Mouse (Mus musculus) 3134 (cell line): ENCODE measurements around the gene Syngr4.

Experiments used
- DNase-seq: peaks from one replicate; pipeline ENCODE4 v3.0.0-alpha.2; 2011; ENCODE audit warnings: low spot score; ENCODE audit not compliant: insufficient read length; ENCODE audit errors: extremely low read depth

Syngr4 gene

DNA sequence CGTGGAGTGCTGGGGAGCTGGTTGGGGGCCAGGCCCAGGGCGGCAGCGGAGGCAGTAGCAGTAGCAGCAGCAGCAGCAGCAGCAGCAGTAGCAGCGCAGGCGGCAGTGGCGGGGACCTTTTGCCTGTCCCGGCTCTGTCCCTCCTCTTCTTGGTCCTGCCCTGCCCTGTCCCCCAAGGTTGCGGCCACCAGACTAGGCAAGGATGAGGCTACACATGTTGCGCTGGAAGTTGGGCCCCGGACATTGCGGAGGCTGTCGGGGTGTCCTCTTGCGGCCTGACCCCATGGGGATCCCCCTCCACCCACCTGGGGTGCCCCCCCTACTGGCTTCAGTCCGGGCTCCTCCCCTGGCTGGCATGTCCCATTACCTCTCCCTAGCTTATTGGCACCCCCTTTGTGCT lies 26.7 kb downstream of the Syngr4 start:
- DNase-seq: no peak

DNA sequence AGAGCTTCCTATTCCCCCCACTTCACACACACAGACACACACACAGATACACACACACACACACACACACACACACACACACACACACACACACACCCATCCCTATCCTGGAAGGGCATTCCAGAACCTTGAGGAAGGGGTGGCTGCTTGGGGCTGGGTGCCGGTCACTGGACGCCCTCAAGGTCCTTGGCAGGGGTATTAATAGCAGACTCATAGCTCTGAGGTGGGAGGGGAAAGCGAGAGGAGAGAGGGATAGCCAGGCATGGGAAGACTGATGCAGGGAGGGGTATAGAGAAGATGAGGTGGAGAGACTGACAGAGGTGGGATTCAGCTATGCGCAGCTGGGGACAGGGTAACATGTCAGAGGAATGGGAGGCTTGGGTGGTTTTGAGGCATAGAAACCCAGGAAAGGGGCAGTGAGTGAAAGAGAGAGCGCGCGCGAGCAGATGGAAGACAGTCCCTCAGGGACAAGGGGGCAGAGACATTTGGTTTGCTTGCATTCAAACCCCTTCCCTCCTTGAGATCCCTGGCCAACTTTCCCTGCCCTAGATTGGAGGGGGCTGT lies 27.3 kb downstream of the Syngr4 start:
- no peak for DNase-seq

DNA sequence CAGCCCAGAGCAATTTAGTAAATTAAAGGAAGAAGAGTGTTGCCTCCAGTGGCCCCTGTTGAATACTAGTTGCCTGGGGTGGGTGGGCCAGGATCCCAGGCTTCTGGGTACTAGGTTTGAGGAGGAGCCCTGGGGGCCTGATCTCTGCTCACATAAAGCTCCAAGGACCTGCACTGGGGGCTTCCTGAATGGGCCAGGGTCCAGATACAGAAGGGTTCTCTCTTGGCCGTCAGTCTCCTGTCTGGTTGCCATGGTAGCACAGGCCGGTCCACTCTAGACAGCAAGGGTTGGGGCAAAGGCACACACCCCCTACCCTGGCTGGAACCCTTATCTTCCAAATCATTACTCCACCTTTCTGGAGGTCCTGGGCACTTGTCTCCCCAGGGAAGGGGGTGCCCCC lies 28.6 kb downstream of the Syngr4 start:
- no peak for DNase-seq

DNA sequence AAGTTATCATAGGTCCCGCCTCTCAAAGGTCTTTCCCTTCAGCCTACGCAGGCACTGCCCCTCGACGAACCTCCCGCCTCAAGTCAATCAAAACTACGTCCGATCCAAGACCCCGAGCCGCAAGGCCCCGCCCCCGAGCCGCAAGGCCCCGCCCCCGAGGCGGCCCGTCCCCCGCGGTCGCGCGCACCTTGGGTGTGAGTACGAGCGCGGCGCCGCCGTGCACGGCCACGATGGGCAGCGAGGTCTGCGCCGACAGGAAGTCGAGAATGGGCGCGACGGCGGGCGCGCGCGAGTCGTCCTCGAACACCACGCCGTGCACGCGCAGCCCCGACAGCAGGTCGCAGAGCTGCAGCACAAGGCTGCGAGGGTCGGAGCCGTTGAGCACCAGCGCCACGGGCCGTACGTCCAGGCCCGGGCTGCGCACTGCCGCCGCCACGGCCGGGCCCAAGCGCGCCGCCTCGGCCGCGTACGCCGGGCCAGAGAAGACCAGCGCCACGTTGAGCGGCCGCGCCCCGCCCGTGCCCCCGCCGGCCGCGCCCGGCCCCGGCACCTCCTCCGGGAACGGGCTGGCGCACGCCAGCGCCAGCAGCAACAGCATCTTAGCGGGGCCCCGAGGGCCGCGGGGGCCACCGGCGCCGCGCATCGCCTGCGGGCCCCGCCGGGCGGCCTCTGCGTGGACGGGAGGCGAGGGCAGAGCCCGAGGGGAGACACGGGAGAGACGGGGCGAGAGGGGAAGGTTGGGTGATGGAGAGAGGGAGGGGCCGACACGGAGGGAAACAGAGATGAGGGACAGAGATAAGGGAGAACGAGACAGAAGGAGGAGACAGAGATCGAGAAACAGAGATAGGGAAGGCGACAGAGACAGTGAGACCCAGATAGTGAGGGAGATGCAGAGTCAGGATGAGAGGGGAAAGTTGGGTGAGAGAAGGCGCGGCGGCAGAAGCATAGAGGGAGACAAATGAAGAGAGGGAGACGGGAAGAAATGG lies 30.3 kb downstream of the Syngr4 start:
- DNase-seq: peak; percentile 94

DNA sequence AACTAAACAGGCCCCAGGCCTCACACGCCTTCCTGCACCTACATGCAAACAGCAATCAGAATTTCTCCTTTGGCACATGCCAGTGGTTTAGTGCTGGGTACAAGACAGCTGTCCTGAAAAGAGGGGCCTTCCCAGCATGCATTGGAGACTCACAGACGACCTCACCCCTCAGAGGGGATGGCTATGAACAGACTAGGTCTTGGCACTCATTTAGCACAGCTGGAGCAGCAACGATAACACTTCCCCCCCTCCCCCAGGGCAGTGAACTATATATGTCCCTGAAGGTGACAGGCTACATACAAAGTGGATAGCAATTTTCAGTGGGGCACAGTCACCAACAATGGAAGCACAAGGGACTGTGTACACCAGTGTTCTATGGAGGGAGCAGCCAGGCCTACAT lies 32.1 kb downstream of the Syngr4 start:
- no peak for DNase-seq

DNA sequence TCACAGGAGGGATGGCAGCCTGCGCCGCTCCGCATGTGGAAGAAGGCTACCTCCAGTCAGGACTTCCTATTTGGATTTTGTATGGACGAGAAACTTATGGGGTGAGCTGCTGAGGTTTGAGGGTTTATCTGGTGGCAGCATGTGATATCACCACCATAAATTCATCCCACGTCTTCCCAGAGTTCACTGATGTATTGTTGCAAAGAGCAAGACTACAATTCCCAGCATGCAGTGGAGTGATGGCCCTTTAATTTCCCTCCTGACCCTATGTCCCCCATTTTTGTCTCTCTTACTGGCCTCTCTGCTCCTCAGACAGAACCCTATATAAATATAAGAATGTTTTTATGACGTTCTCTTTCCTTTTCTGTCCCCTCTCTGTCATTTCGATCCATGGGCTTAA lies 33.7 kb downstream of the Syngr4 start:
- no peak for DNase-seq

DNA sequence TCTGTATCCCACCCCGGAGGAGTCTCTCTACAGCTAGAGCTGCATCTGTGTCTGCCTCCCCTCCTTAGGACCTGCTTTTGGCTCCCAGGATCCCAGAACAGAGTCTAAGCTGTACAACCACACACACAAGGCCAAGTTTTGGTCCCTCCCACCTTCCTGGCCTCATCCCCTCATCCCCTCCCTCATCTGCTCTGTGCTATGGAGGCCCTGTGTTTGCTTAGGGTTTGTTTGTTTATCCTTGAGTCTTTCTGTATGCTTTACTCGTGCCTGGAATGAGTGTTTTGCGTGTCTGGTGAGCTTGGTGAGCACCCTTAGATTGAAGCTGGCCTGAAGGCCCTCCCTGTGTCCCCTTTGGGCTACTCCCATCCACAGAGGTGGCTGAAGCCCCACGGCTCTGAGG lies 37.5 kb downstream of the Syngr4 start:
- no peak for DNase-seq

DNA sequence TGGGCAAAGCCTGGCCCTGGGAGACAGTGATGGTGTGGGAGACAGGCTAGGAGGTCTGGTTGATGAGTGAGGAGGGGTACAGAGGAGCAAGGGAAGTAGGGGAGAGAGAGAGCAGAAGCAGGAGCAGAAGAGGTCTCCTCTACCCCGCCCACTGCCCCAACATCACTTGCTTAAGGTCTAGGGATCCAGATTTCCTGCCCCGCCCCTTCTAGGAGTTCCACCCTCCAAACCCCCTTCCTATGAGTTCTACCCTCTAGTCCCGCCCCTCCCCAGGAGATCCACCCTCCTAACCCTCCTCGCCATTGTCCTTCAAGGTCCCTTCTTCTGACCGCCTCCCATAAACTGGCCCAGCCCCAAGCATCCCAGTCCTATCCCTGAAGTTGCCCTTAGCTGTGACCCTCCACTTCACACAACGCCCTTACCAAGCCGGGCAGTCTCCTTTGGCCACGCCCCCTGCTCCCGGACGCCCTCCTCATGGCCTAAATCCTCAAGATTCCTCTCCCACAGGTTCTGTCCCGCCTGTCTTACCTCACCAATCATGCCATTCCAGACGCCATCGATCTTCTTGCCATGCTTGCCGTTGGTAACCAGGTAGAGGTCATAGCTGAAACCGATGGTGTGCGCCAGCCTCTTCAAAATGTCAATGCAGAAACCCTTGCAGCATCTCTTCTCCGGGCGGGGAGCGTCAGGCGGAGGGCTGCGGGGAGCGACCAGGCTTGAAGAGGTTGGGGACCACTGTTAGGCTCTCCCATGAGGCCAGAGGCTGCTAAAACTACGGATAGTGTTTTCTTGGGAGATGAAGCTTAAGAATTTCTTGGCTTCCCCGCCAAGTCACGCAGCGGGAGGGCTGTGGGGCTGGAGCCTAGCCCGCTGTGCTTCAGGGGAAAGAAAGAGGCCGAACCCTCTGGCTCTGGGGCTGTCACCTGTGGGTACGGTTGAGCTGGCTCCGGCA lies 39.3 kb downstream of the Syngr4 start:
- no peak for DNase-seq

DNA sequence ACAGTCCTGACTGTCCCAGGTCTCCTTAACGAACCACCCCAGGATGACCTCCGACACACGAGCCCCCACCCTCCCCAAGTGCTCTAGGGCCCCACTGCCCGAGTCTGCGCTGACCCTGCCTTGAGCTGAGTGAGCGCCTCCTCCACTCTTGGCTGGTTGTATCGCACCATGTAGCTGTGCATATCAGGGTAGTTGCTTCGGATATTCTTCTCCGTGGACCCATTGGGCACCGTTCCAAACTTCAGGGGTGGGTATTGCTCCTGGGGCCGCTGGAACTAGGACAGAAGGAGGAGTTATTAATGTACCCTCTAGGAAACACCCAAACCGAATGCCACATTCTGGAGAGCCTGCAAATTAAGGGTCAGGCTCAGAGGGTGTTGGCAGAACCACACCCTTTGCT lies 43.4 kb downstream of the Syngr4 start:
- DNase-seq: no peak

DNA sequence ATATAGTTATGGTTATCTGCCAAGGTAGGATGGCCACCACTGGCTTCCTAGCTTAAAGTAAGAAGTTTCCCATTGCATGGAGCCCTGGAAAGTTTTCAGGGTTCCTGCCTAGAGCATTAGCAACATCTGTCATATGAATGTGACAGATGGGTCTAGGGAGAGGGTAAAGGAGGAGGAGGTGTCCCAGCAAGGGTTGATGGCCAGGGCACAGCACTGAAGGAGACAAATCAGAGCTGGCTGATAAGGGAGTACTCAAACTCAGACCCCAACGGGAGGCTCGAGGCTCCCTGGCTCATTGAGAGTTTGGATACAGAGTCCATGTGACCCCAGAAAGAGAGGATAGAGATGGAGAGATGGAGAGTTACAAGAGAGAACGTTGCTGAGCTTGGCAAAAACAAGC lies 45.9 kb downstream of the Syngr4 start:
- no peak for DNase-seq

DNA sequence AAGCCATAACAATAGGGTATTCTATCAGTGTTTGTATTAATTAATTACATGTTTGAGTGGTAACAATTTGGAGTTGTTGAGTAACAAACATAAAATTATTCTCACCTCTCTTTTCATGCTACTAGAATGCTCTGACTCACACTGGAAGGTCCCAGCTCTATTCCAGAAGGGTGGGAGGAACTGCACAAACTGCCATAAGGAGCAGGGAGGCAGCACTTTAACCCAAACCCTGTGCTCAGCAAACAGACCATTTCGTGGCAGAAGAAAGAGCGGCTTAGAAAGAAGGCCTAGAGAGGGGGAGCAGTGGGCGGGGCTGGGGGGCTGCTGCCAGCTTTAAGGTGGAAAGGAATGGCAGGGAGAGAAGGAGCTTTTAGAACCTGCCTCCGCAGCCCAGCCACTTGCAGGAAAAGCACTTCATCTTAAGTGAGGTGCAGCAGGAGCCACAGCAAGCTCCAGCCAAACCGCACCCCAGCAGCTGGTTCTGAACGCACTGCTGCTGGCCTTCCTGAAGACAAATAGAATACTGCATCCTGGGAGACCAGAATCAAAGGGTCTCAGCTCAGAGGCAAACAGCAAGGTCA lies 48.0 kb downstream of the Syngr4 start:
- no peak for DNase-seq

DNA sequence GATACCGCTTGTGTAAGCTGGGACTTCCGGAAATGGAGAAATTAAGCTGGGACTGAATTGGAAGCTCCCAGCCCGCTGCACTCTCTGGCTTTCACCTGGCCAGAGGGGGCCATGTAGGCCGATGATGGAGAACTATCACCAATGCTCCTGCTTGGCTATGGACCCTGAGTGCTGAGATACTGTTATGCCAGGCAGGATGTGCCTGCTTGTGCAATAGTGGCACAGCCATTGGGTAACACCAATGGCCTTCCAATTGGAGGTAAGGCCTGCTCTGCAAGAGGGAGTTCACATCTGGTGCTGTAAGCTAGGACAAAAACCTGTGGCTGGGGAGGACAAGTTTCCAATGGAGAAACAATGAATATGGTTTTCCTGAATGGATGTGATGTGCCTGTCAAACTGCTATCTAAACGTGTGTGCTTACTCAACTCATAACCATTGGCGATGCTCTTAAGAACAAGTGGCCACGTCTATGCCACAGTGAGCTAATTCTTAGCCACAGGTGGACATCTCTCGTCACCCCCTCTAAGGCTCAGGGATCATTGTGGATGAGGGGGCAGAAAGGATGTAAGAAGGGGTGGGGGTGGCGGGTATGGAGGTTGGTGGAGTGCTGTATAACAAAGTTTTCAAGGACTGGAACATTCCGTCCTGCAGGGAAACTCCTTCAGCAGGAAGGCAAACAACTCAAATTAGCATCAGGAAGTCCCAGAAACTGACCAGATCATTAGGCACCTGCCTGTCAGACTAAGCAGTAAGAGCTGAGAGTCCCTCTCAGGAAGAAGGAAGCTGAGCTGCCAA lies 53.4 kb downstream of the Syngr4 start:
- DNase-seq: no peak
